Mouse (Mus musculus) layer of hippocampus, postnatal 36 days (tissue): ENCODE results near the gene 4930470P17Rik. TPM values are rescaled to one million over a fixed set of nuclear protein-coding genes. Genes with fewer than 3 reads are reported as not detected.

Experiments
- total RNA-seq, 2 experiments: library from RNA; stranded (reverse); gene quantifications; 2 replicates each; pipeline ENCODE4 v1.2.3; 2021

The 4930470P17Rik gene
- total RNA-seq, 2 experiments from 2014 or later = not detected

Other genes starting within 250 kb of the 4930470P17Rik start
- gene Bcas1, start 174.2 kb downstream of the 4930470P17Rik start, total RNA-seq = 10 to 100 TPM; 72.5 to 80.1 TPM
- gene Pfdn4, start 105.6 kb downstream of the 4930470P17Rik start, total RNA-seq = 10 to 100 TPM; 31.0 to 31.7 TPM
- gene Cyp24a1, start 104.9 kb downstream of the 4930470P17Rik start, total RNA-seq = not detected
- gene Dok5, start 129.8 kb upstream of the 4930470P17Rik start, total RNA-seq = 10 to 100 TPM; 14.6 to 15.6 TPM